ENCODE assay signal across 12 mouse cellular contexts in the genomic region with DNA sequence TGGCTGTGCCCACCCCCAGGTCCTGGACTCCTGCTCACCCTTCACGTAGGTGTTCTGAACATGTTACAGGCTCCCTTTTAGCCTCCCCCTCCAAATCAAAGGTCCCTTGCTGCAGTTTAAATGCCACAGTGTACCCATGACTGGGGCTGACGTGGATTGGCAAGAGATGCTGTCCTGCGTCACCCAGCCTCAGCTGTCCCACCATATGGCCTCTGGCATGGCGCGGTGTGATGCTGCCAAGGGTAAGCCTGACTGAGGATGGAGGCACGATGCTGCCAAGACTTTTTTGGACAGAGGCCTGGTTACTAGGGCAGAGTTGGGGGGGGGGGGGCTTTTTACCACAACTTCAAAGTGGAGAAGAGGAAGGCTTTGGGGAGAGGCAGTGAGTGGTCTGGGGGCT.
DNase-seq lines count a peak whose midpoint lies in the region; ATAC-seq lines count a peak whose summit lies in the region.
"Had no signal": no experiment of that assay in that cellular context is flagged by ENCODE, and none has a peak within 500 bp of the region (broad histone marks: within the 10 kb centered on the region; RNA-seq: fewer than 3 reads in every experiment).

No protein-coding gene starts in this region.

- H3K27ac ChIP-seq in limb, embryonic 15.5 days: no peak overlapping the region
- no peak overlapping the region for H3K27ac ChIP-seq in limb, embryonic 10.5 days
- H3K27ac ChIP-seq: embryonic facial prominence, embryonic 12.5 days had no signal

- H3K4me2 ChIP-seq in limb, embryonic 15.5 days: no peak overlapping the region
- H3K4me2 ChIP-seq: embryonic facial prominence, embryonic 12.5 days had no signal

- H3K9me3 ChIP-seq in limb, embryonic 15.5 days: no peaks in the 10 kb centered on the region
- H3K9me3 ChIP-seq in limb, embryonic 10.5 days (replicated peaks): no peaks in the 10 kb centered on the region
- H3K9me3 ChIP-seq: embryonic facial prominence, embryonic 12.5 days had no signal

- H3K4me1 ChIP-seq in limb, embryonic 15.5 days: peaks cover 28% of the 10 kb centered on the region
- peaks cover 41% of the 10 kb centered on the region for H3K4me1 ChIP-seq in limb, embryonic 10.5 days

- no peaks in the 10 kb centered on the region for H3K27me3 ChIP-seq in limb, embryonic 15.5 days
- no peaks in the 10 kb centered on the region for H3K27me3 ChIP-seq in limb, embryonic 10.5 days (ENCODE audit: low read depth, poor library complexity, severe bottlenecking)
- H3K27me3 ChIP-seq: embryonic facial prominence, embryonic 12.5 days had no signal

- no peaks in the 10 kb centered on the region for H3K36me3 ChIP-seq in limb, embryonic 15.5 days
- H3K36me3 ChIP-seq in limb, embryonic 10.5 days: no peaks in the 10 kb centered on the region
- H3K36me3 ChIP-seq: embryonic facial prominence, embryonic 12.5 days had no signal

- no peak for DNase-seq in limb, embryonic 10.5 days (ENCODE audit: low spot score)
- peak; percentile 99 for DNase-seq in cerebellum, postnatal 10 days
- DNase-seq in layer of hippocampus, postnatal 14 days (ENCODE audit: low spot score in 2 of 2): peak; percentile 87 to 96
- DNase-seq in right cerebral cortex, postnatal 25 days: peak; percentile 50
- DNase-seq in embryo, embryonic 9.5 days (ENCODE audit: extremely low spot score): no peak
- no peak for DNase-seq in adrenal gland, postnatal 36 days
- no peak for DNase-seq in spleen, postnatal 14 days (ENCODE audit: low spot score in 2 of 2)
- DNase-seq: adrenal gland, adult 2 months; kidney, postnatal 14 days; lung, postnatal 10 days had no signal

- 68% methylated on average over 6 of the region's 6 CpGs for WGBS in limb, embryonic 15.5 days
- WGBS in limb, embryonic 10.5 days: 76% methylated on average over 6 of the region's 6 CpGs

- H3K9ac ChIP-seq in limb, embryonic 15.5 days: no peak overlapping the region
- H3K9ac ChIP-seq: embryonic facial prominence, embryonic 12.5 days had no signal

- peak; percentile 80 for ATAC-seq in limb, embryonic 15.5 days (ENCODE audit: insufficient number of reproducible peaks, low FRiP score, low TSS enrichment, low read depth)

- H3K4me3 ChIP-seq in limb, embryonic 15.5 days: no peak overlapping the region
- H3K4me3 ChIP-seq in limb, embryonic 10.5 days: no peak overlapping the region
- H3K4me3 ChIP-seq: embryonic facial prominence, embryonic 12.5 days had no signal

Comparison
In these comparisons a context has a peak if more than half of its experiments do, and no peak if none do; other contexts are left out.
1. DNase-seq: peak in cerebellum, postnatal 10 days (2 of 2), layer of hippocampus, postnatal 14 days (2 of 2) and right cerebral cortex, postnatal 25 days (single experiment); none in limb, embryonic 10.5 days (single experiment), embryo, embryonic 9.5 days (single experiment), adrenal gland, postnatal 36 days (0 of 2) and spleen, postnatal 14 days (0 of 2).